Mouse (Mus musculus): ENCODE results near the gene Duox2.

The Duox2 gene

GRCm38 (mm10) chr2:122301921-122302573 is 3.8 kb upstream of the Duox2 start:
- no peak for DNase-seq (ENCODE audit: low spot score)

- no peak for DNase-seq (ENCODE audit: low spot score)
Measured at GRCm38 (mm10) chr2:122301081-122301920, 3.1 kb upstream of the Duox2 start.

GRCm38 (mm10) chr2:122300656-122301020 is 2.4 kb upstream of the Duox2 start:
- DNase-seq (ENCODE audit: low spot score) = no peak

GRCm38 (mm10) chr2:122299911-122300655 is 1.8 kb upstream of the Duox2 start:
- no peak for DNase-seq (ENCODE audit: low spot score)

- peak; percentile 35 for DNase-seq (ENCODE audit: low spot score)
Measured at GRCm38 (mm10) chr2:122298596-122299490, 594 bp upstream of the Duox2 start, which contains the start of gene Duoxa2. Gene Duoxa2, plus strand, starts transcription at chr2:122298900.

GRCm38 (mm10) chr2:122297271-122298095 is 766 bp downstream of the Duox2 start:
- no peak for DNase-seq (ENCODE audit: low spot score)

- DNase-seq (ENCODE audit: low spot score) = no peak
Measured at GRCm38 (mm10) chr2:122294916-122295315, 3.3 kb downstream of the Duox2 start.

GRCm38 (mm10) chr2:122286137-122286536 is 12.1 kb downstream of the Duox2 start:
- no peak for DNase-seq (ENCODE audit: low spot score)

- no peak for DNase-seq (ENCODE audit: low spot score)
Measured at GRCm38 (mm10) chr2:122284091-122284490, 14.2 kb downstream of the Duox2 start.

GRCm38 (mm10) chr2:122278769-122279168 is 19.5 kb downstream of the Duox2 start:
- DNase-seq (ENCODE audit: low spot score) = no peak

GRCm38 (mm10) chr2:122266407-122267193 is 31.6 kb downstream of the Duox2 start:
- no peak for DNase-seq (ENCODE audit: low spot score)

- DNase-seq (ENCODE audit: low spot score) = no peak
Measured at GRCm38 (mm10) chr2:122264690-122265089, 33.6 kb downstream of the Duox2 start.

GRCm38 (mm10) chr2:122260729-122261128 is 37.5 kb downstream of the Duox2 start:
- DNase-seq (ENCODE audit: low spot score) = no peak

- no peak for DNase-seq (ENCODE audit: low spot score)
Measured at GRCm38 (mm10) chr2:122255997-122256396, 42.3 kb downstream of the Duox2 start.

- no peak for DNase-seq (ENCODE audit: low spot score)
Measured at GRCm38 (mm10) chr2:122247786-122248185, 50.5 kb downstream of the Duox2 start.

- peak; percentile 55 for DNase-seq (ENCODE audit: low spot score)
Measured at GRCm38 (mm10) chr2:122243671-122244131, 54.5 kb downstream of the Duox2 start.

- no peak for DNase-seq (ENCODE audit: low spot score)
Measured at GRCm38 (mm10) chr2:122241935-122242334, 56.3 kb downstream of the Duox2 start.

GRCm38 (mm10) chr2:122241226-122241625 is 57.0 kb downstream of the Duox2 start:
- no peak for DNase-seq (ENCODE audit: low spot score)

GRCm38 (mm10) chr2:122240735-122241134 is 57.5 kb downstream of the Duox2 start:
- DNase-seq (ENCODE audit: low spot score) = no peak
